Mouse (Mus musculus) lung, embryonic 14.5 days (tissue): ENCODE measurements around the gene Col4a3. TPM values are rescaled to one million over a fixed set of nuclear protein-coding genes. Genes with fewer than 3 reads are reported as not detected.

ENCODE experiments used
- ATAC-seq: fragments of 200-750 bp; cut with Nextera tagmentation; 2 replicates; pipeline ENCODE4 v1.8.0; 2017; ENCODE audit warnings: mild to moderate bottlenecking, moderate TSS enrichment, moderate library complexity; ENCODE audit not compliant: insufficient read depth
- DNase-seq: peaks from one replicate; pipeline ENCODE4 v3.0.0-alpha.2; 2015
- H3K27ac ChIP-seq: fragments of 300-500 bp; sonication (generic); 2 replicates; pipeline ENCODE4 v1.5.1; 2014; ENCODE audit warnings: low read depth, mild to moderate bottlenecking, moderate library complexity
- H3K27me3 ChIP-seq: fragments of 300-500 bp; sonication (generic); 2 replicates; pipeline ENCODE4 v1.6.1; 2014; ENCODE audit warnings: low read length, control low read depth; ENCODE audit not compliant: insufficient read depth
- H3K36me3 ChIP-seq: fragments of 300-500 bp; sonication (generic); 2 replicates; pipeline ENCODE4 v1.6.1; 2014; ENCODE audit warnings: control low read depth; ENCODE audit not compliant: insufficient read depth
- H3K4me1 ChIP-seq: fragments of 300-500 bp; sonication (generic); 2 replicates; pipeline ENCODE4 v1.6.1; 2014; ENCODE audit warnings: antibody characterized with exemption, control low read depth; ENCODE audit not compliant: insufficient read depth
- H3K4me2 ChIP-seq: fragments of 300-500 bp; sonication (generic); 2 replicates; pipeline ENCODE4 v1.6.1; 2014; ENCODE audit warnings: mild to moderate bottlenecking
- H3K4me3 ChIP-seq: fragments of 300-500 bp; sonication (generic); 2 replicates; pipeline ENCODE4 v1.5.1; 2014; ENCODE audit warnings: low read depth, low read length
- H3K9ac ChIP-seq: fragments of 300-500 bp; sonication (generic); 2 replicates; pipeline ENCODE4 v1.6.1; 2014
- H3K9me3 ChIP-seq: fragments of 300-500 bp; sonication (generic); 2 replicates; pipeline ENCODE4 v1.6.1; 2016; ENCODE audit warnings: low read depth, low read length, control low read depth
- CTCF ChIP-seq: IDR thresholded peaks from 2 replicates; pipeline ENCODE4 v1.5.1; 2016; ENCODE audit warnings: antibody characterized with exemption, low read depth
- whole genome bisulfite sequencing: fragments of 180-500 bp; shearing (Covaris S2); extraction: QIAGEN DNeasy Blood & Tissue Kit; methylation state at CpG from one replicate; pipeline ENCODE4 v1.1.7; 2014; 5-methylcytosine and 5-hydroxymethylcytosine counted together
- polyA plus RNA-seq: library from polyadenylated mRNA; unstranded; fragments of >200 nt; fragmentation: Nextera tagmentation; extraction: Ambion mirVana; gene quantifications from 2 replicates; pipeline ENCODE4 v1.2.1, GENCODE M21; 2014

Col4a3 gene
- polyA plus RNA-seq, 1 experiment from 2014 or later: 3.8 TPM

- no peak overlapping the region for H3K4me2 ChIP-seq
- H3K9me3 ChIP-seq: no peaks in the 10 kb centered on the region
- DNase-seq (peak; percentile 85), ATAC-seq (peak; percentile 97)
- H3K27ac ChIP-seq: peak overlapping the region; percentile 74; the same call in 1 of the 2 replicates
- TF ChIP-seq CTCF: no peak
- WGBS: 39% methylated on average over 3 of the region's 3 CpGs
- no peaks in the 10 kb centered on the region for H3K27me3 ChIP-seq
- no peak overlapping the region for H3K4me3 ChIP-seq
- no peaks in the 10 kb centered on the region for H3K36me3 ChIP-seq
- H3K9ac ChIP-seq: no peak overlapping the region
- H3K4me1 ChIP-seq: peaks cover 2% of the 10 kb centered on the region; the same call in 1 of the 2 replicates
Measured at GRCm38 (mm10) chr1:82577915-82578314, 8.8 kb upstream of the Col4a3 start.

GRCm38 (mm10) chr1:82578320-82578719 is 8.4 kb upstream of the Col4a3 start:
- no peak for TF ChIP-seq CTCF
- peak; percentile 30; the same call in 1 of the 2 replicates for ATAC-seq
- Histone ChIP-seq H3K27ac (peak overlapping the region; percentile 74; the same call in 1 of the 2 replicates), H3K9me3 (no peaks in the 10 kb centered on the region), H3K4me1 (peaks cover 2% of the 10 kb centered on the region; the same call in 1 of the 2 replicates), H3K27me3 (no peaks in the 10 kb centered on the region), H3K36me3 (no peaks in the 10 kb centered on the region), H3K4me3 (no peak overlapping the region), H3K4me2 (no peak overlapping the region), H3K9ac (no peak overlapping the region)
- DNase-seq: no peak
- WGBS: 41% methylated on average over 4 of the region's 4 CpGs

GRCm38 (mm10) chr1:82585981-82586380 is 740 bp upstream of the Col4a3 start:
- no peak for DNase-seq
- no peaks in the 10 kb centered on the region for H3K4me1 ChIP-seq
- TF ChIP-seq CTCF: no peak
- peak overlapping the region; percentile 40 for H3K4me3 ChIP-seq
- no peak for ATAC-seq
- 71% methylated on average over 7 of the region's 7 CpGs for WGBS
- H3K36me3 ChIP-seq: no peaks in the 10 kb centered on the region
- peak overlapping the region; percentile 50; the same call in 1 of the 2 replicates for H3K9ac ChIP-seq
- H3K4me2 ChIP-seq: peak overlapping the region; percentile 81
- no peaks in the 10 kb centered on the region for H3K9me3 ChIP-seq
- H3K27me3 ChIP-seq: 0 out of 2 replicates have a peak, but pooled peaks cover 9% of the 10 kb centered on the region
- no peak overlapping the region for H3K27ac ChIP-seq

- Histone ChIP-seq H3K27me3 (0 out of 2 replicates have a peak, but pooled peaks cover 9% of the 10 kb centered on the region), H3K27ac (no peak overlapping the region), H3K4me2 (no peak overlapping the region), H3K4me3 (no peak overlapping the region), H3K36me3 (no peaks in the 10 kb centered on the region), H3K4me1 (no peaks in the 10 kb centered on the region), H3K9ac (no peak overlapping the region), H3K9me3 (no peaks in the 10 kb centered on the region)
- DNase-seq (no peak), ATAC-seq (no peak)
- TF ChIP-seq CTCF: no peak
- 55% methylated on average over 4 of the region's 4 CpGs for WGBS
Measured at GRCm38 (mm10) chr1:82590266-82590665, 3.5 kb downstream of the Col4a3 start.

GRCm38 (mm10) chr1:82596864-82597596 is 10.3 kb downstream of the Col4a3 start:
- H3K4me2 ChIP-seq: no peak overlapping the region
- peak overlapping the region; percentile 42; the same call in 1 of the 2 replicates for H3K27ac ChIP-seq
- TF ChIP-seq CTCF: no peak
- no peaks in the 10 kb centered on the region for H3K27me3 ChIP-seq
- peaks cover 9% of the 10 kb centered on the region for H3K4me1 ChIP-seq
- no peaks in the 10 kb centered on the region for H3K9me3 ChIP-seq
- DNase-seq (peak; percentile 93), ATAC-seq (peak; percentile 97)
- H3K36me3 ChIP-seq: no peaks in the 10 kb centered on the region
- H3K9ac ChIP-seq: no peak overlapping the region
- H3K4me3 ChIP-seq: no peak overlapping the region
- 22% methylated on average over 6 of the region's 6 CpGs for WGBS

GRCm38 (mm10) chr1:82603198-82603950 is 16.7 kb downstream of the Col4a3 start:
- H3K4me3 ChIP-seq: no peak overlapping the region
- no peaks in the 10 kb centered on the region for H3K36me3 ChIP-seq
- ATAC-seq (peak; percentile 47; the same call in 1 of the 2 replicates), DNase-seq (peak; percentile 45)
- WGBS: 57% methylated on average over 7 of the region's 7 CpGs
- no peak overlapping the region for H3K9ac ChIP-seq
- H3K27ac ChIP-seq: no peak overlapping the region
- no peak overlapping the region for H3K4me2 ChIP-seq
- H3K4me1 ChIP-seq: no peaks in the 10 kb centered on the region; the same call in 1 of the 2 replicates
- H3K9me3 ChIP-seq: no peaks in the 10 kb centered on the region
- TF ChIP-seq CTCF: no peak
- no peaks in the 10 kb centered on the region for H3K27me3 ChIP-seq

GRCm38 (mm10) chr1:82605347-82605746 is 18.6 kb downstream of the Col4a3 start:
- ATAC-seq: no peak

More at GRCm38 (mm10) chr1:82605347-82605746, 18.6 kb downstream of the Col4a3 start:
- no peak for DNase-seq
- Histone ChIP-seq H3K9me3 (no peaks in the 10 kb centered on the region), H3K4me3 (no peak overlapping the region), H3K27me3 (no peaks in the 10 kb centered on the region), H3K36me3 (no peaks in the 10 kb centered on the region), H3K27ac (no peak overlapping the region), H3K4me2 (no peak overlapping the region), H3K9ac (no peak overlapping the region), H3K4me1 (no peaks in the 10 kb centered on the region; the same call in 1 of the 2 replicates)
- TF ChIP-seq CTCF: no peak
- 77% methylated on average over 7 of the region's 7 CpGs for WGBS
